Mouse (Mus musculus): ENCODE data around the gene Liph.
"Not testable (repeated sequence)": the region's sequence is repeated elsewhere in the genome, so short reads cannot be mapped to it uniquely, and the experiment has no call there.

Liph gene

GRCm38 (mm10) chr16:21995304-21995703 is at the start of gene Liph:
TSS of gene Liph (minus strand) at chr16:21995663.
- DNase-seq (ENCODE audit: low spot score), result peak; percentile 31

GRCm38 (mm10) chr16:22043830-22044229 is 48.4 kb upstream of the Liph start:
- DNase-seq (ENCODE audit: low spot score), result no peak

- DNase-seq (ENCODE audit: low spot score), result no peak
Measured at GRCm38 (mm10) chr16:22039978-22040377, 44.5 kb upstream of the Liph start.

- no peak for DNase-seq (ENCODE audit: low spot score)
Measured at GRCm38 (mm10) chr16:22038554-22038953, 43.1 kb upstream of the Liph start.

- DNase-seq (ENCODE audit: low spot score), result no peak
Measured at GRCm38 (mm10) chr16:22027474-22027873, 32.0 kb upstream of the Liph start.

GRCm38 (mm10) chr16:22022122-22022521 is 26.7 kb upstream of the Liph start:
- DNase-seq (ENCODE audit: low spot score), result no peak

GRCm38 (mm10) chr16:22015569-22015968 is 20.1 kb upstream of the Liph start:
- no peak for DNase-seq (ENCODE audit: low spot score)

GRCm38 (mm10) chr16:22009596-22009995 is 14.1 kb upstream of the Liph start:
- DNase-seq (ENCODE audit: low spot score), result no peak

GRCm38 (mm10) chr16:22009099-22009584 is 13.7 kb upstream of the Liph start, which contains the start of gene Senp2:
TSS of gene Senp2 (plus strand) at chr16:22009484.
- peak; percentile 99 for DNase-seq (ENCODE audit: low spot score)

GRCm38 (mm10) chr16:22001606-22002005 is 6.1 kb upstream of the Liph start:
- no peak for DNase-seq (ENCODE audit: low spot score)

- DNase-seq (ENCODE audit: low spot score), result no peak
Measured at GRCm38 (mm10) chr16:22001172-22001571, 5.7 kb upstream of the Liph start.

GRCm38 (mm10) chr16:21999941-22000690 is 4.7 kb upstream of the Liph start:
- DNase-seq (ENCODE audit: low spot score), result no peak

- DNase-seq (ENCODE audit: low spot score), result no peak
Measured at GRCm38 (mm10) chr16:21998061-21998460, 2.6 kb upstream of the Liph start.

GRCm38 (mm10) chr16:21996881-21997641 is 1.6 kb upstream of the Liph start:
- DNase-seq (ENCODE audit: low spot score), result peak; percentile 34

GRCm38 (mm10) chr16:21996402-21996801 is 939 bp upstream of the Liph start:
- DNase-seq (ENCODE audit: low spot score), result no peak

- DNase-seq (ENCODE audit: low spot score), result no peak
Measured at GRCm38 (mm10) chr16:21991774-21992173, 3.7 kb downstream of the Liph start.

- DNase-seq (ENCODE audit: low spot score), result not testable (repeated sequence)
Measured at GRCm38 (mm10) chr16:21990893-21991292, 4.6 kb downstream of the Liph start.

- DNase-seq (ENCODE audit: low spot score), result no peak
Measured at GRCm38 (mm10) chr16:21987956-21988355, 7.5 kb downstream of the Liph start.

GRCm38 (mm10) chr16:21986191-21986590 is 9.3 kb downstream of the Liph start:
- DNase-seq (ENCODE audit: low spot score), result no peak

- DNase-seq (ENCODE audit: low spot score), result no peak
Measured at GRCm38 (mm10) chr16:21984091-21984490, 11.4 kb downstream of the Liph start.

GRCm38 (mm10) chr16:21983581-21983980 is 11.9 kb downstream of the Liph start:
- no peak for DNase-seq (ENCODE audit: low spot score)

- DNase-seq (ENCODE audit: low spot score), result no peak
Measured at GRCm38 (mm10) chr16:21983146-21983545, 12.3 kb downstream of the Liph start.

GRCm38 (mm10) chr16:21977347-21977746 is 18.1 kb downstream of the Liph start:
- no peak for DNase-seq (ENCODE audit: low spot score)
